Mouse (Mus musculus) c-Kit-positive CD71-positive TER-119-negative erythroid progenitor cells, embryonic 14.5 days (primary cell): ENCODE measurements around the gene Wdr5.
A peak's percentile ranks its signal among the peaks of the same experiment; 100 is the strongest.
"Not testable (repeated sequence)": the region's sequence is repeated elsewhere in the genome, so short reads cannot be mapped to it uniquely, and the experiment has no call there.

Source experiments
- DNase-seq: peaks from one replicate; pipeline ENCODE4 v3.0.0-alpha.2; 2013; ENCODE audit warnings: low read depth

Gene Wdr5

GRCm38 (mm10) chr2:27504113-27504885 lies 10.7 kb upstream of the Wdr5 start:
- no peak for DNase-seq

- no peak for DNase-seq
These were observed 9.4 kb upstream of the Wdr5 start for GRCm38 (mm10) chr2:27505539-27505938.

GRCm38 (mm10) chr2:27506658-27507057 lies 8.3 kb upstream of the Wdr5 start:
- not testable (repeated sequence) for DNase-seq

- no peak for DNase-seq
These were observed 7.4 kb upstream of the Wdr5 start, which contains the start of gene Brd3 for GRCm38 (mm10) chr2:27507562-27507961. Gene Brd3, minus strand, starts transcription at chr2:27507662.

GRCm38 (mm10) chr2:27510706-27511105 lies 4.3 kb upstream of the Wdr5 start:
- no peak for DNase-seq

GRCm38 (mm10) chr2:27512909-27513308 lies 2.0 kb upstream of the Wdr5 start:
- no peak for DNase-seq

- no peak for DNase-seq
These were observed 1.1 kb upstream of the Wdr5 start for GRCm38 (mm10) chr2:27513861-27514260.

GRCm38 (mm10) chr2:27515341-27516166 lies 597 bp downstream of the Wdr5 start:
- no peak for DNase-seq

GRCm38 (mm10) chr2:27516289-27516688 lies 1.3 kb downstream of the Wdr5 start:
- no peak for DNase-seq

GRCm38 (mm10) chr2:27518283-27518682 lies 3.3 kb downstream of the Wdr5 start:
- no peak for DNase-seq

GRCm38 (mm10) chr2:27538455-27539330 lies 23.7 kb downstream of the Wdr5 start:
- peak; percentile 15 for DNase-seq

GRCm38 (mm10) chr2:27539336-27539735 lies 24.4 kb downstream of the Wdr5 start:
- DNase-seq: peak; percentile 21

GRCm38 (mm10) chr2:27539772-27540514 lies 25.0 kb downstream of the Wdr5 start:
- peak; percentile 91 for DNase-seq

GRCm38 (mm10) chr2:27540515-27540836 lies 25.5 kb downstream of the Wdr5 start:
- no peak for DNase-seq

GRCm38 (mm10) chr2:27541225-27541624 lies 26.3 kb downstream of the Wdr5 start:
- DNase-seq: no peak

GRCm38 (mm10) chr2:27544613-27545012 lies 29.7 kb downstream of the Wdr5 start:
- no peak for DNase-seq

- DNase-seq: not testable (repeated sequence)
These were observed 30.6 kb downstream of the Wdr5 start for GRCm38 (mm10) chr2:27545517-27545916.

GRCm38 (mm10) chr2:27546041-27546440 lies 31.1 kb downstream of the Wdr5 start:
- DNase-seq: not testable (repeated sequence)

GRCm38 (mm10) chr2:27547326-27547725 lies 32.4 kb downstream of the Wdr5 start:
- no peak for DNase-seq

- no peak for DNase-seq
These were observed 33.0 kb downstream of the Wdr5 start for GRCm38 (mm10) chr2:27547986-27548385.

- DNase-seq: no peak
These were observed 33.9 kb downstream of the Wdr5 start for GRCm38 (mm10) chr2:27548664-27549369.
